Comparison of ENCODE assay signal across 15 mouse cellular contexts in the genomic region with DNA sequence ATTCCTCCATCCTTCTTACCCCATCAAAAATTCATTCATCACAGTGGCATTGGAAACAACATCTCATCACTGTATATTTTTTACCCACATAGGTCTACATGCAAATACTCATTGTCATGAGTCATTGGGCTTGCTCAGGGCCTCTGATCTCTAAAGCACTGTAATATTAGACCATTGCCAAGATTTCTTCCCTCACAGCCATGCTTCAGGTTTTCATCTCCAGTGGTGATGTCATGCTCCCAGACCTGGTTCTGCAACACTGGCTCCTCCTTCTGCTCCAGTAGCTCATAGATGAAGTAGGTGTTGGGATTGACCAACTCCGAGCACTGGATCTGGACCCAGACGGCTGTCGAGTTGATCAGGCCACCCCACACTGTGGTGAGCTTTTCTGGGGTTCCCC. TPM values are rescaled to one million over a fixed set of nuclear protein-coding genes. Genes with fewer than 3 reads are reported as not detected.
A peak's percentile ranks its signal among the peaks of the same experiment; 100 is the strongest.
DNase-seq lines count a peak whose midpoint lies in the region.
"Had no signal": no experiment of that assay in that cellular context is flagged by ENCODE, and none has a peak within 500 bp of the region (broad histone marks: within the 10 kb centered on the region; RNA-seq: fewer than 3 reads in every experiment).

No protein-coding gene starts in this region.

- DNase-seq in heart, adult 11 months = peak; percentile 68
- no peak for DNase-seq in heart, adult 18-20 months
- peak; percentile 88 for DNase-seq in 3T3-L1 (ENCODE audit: low read depth, low spot score)
- DNase-seq in NIH3T3 (ENCODE audit: low read depth) = peak; percentile 76
- DNase-seq in cerebellum, postnatal 10 days = no peak
- DNase-seq in ovary, postnatal 36 days (ENCODE audit: low spot score) = no peak
- DNase-seq: adrenal gland, adult 8-10 months; adrenal gland, postnatal 14 days; adrenal gland, postnatal 36 days; cerebellum, adult 11-12 months; cerebellum, adult 2 months; cerebellum, adult 9-10 months; cerebellum, postnatal 14 days; cerebellum, postnatal 36 days; embryo, embryonic 11 days had no signal

RNA-seq across cellular contexts. Expression of a gene that starts 38.8 kb away (rescaled TPM):
- total RNA-seq in heart, adult 18-20 months (2021) = 10 to 100 TPM; 83.2 to 89.4 TPM

Comparison
In these comparisons a context has a peak if more than half of its experiments do, and no peak if none do; other contexts are left out.
1. DNase-seq: peak in heart, adult 11 months (single experiment), 3T3-L1 (single experiment) and NIH3T3 (single experiment); none in heart, adult 18-20 months (0 of 2), cerebellum, postnatal 10 days (0 of 2) and ovary, postnatal 36 days (single experiment).